Mouse (Mus musculus) forebrain, embryonic 11.5 days (tissue): Measurements from ENCODE around the gene Igfbp7. TPM values are rescaled to one million over a fixed set of nuclear protein-coding genes. Genes with fewer than 3 reads are reported as not detected.

Source experiments
- ATAC-seq: fragments of 200-750 bp; cut with Nextera tagmentation; replicated peaks from 2 replicates; pipeline ENCODE4 v1.8.0; 2017; ENCODE audit warnings: moderate TSS enrichment; ENCODE audit not compliant: low FRiP score
- DNase-seq: peaks from one replicate; pipeline ENCODE4 v3.0.0-alpha.2; 2017; ENCODE audit warnings: low spot score
- H3K27ac ChIP-seq: fragments of 300-500 bp; sonication (generic); 2 replicates; pipeline ENCODE4 v1.5.1; 2014; ENCODE audit warnings: low read depth, low read length
- H3K27me3 ChIP-seq: fragments of 300-500 bp; sonication (generic); 2 replicates; pipeline ENCODE4 v1.6.1; 2014; ENCODE audit warnings: mild to moderate bottlenecking, low read length, mixed read lengths; ENCODE audit not compliant: control insufficient read depth, insufficient read depth
- H3K36me3 ChIP-seq: fragments of 300-500 bp; sonication (generic); 2 replicates; pipeline ENCODE4 v1.6.1; 2014; ENCODE audit warnings: mild to moderate bottlenecking, low read length, moderate library complexity, mixed read lengths; ENCODE audit not compliant: control insufficient read depth, insufficient read depth
- H3K4me1 ChIP-seq: fragments of 300-500 bp; sonication (generic); replicated peaks from 2 replicates; pipeline ENCODE4 v1.6.1; 2014; ENCODE audit warnings: low read length, mixed read lengths; ENCODE audit not compliant: control insufficient read depth, insufficient read depth
- H3K4me2 ChIP-seq: fragments of 300-500 bp; sonication (generic); 2 replicates; pipeline ENCODE4 v1.6.1; 2014; ENCODE audit warnings: low read depth, mild to moderate bottlenecking, low read length, moderate library complexity, mixed read lengths; ENCODE audit not compliant: severe bottlenecking
- H3K4me3 ChIP-seq: fragments of 300-500 bp; sonication (generic); 2 replicates; pipeline ENCODE4 v1.5.1; 2014; ENCODE audit warnings: low read depth, low read length
- H3K9ac ChIP-seq: fragments of 300-500 bp; sonication (generic); 2 replicates; pipeline ENCODE4 v1.6.1; 2014; ENCODE audit warnings: low read length
- H3K9me3 ChIP-seq: fragments of 300-500 bp; sonication (generic); 2 replicates; pipeline ENCODE4 v1.6.1; 2016; ENCODE audit warnings: low read length, mixed read lengths; ENCODE audit not compliant: control insufficient read depth
- whole genome bisulfite sequencing: fragments of 180-500 bp; shearing (Covaris S2); extraction: QIAGEN DNeasy Blood & Tissue Kit; methylation state at CpG from one replicate; pipeline ENCODE4 v1.1.7; 2014; 5-methylcytosine and 5-hydroxymethylcytosine counted together
- polyA plus RNA-seq: library from polyadenylated mRNA; unstranded; fragments of >200 nt; fragmentation: Nextera tagmentation; extraction: Ambion mirVana; gene quantifications from 2 replicates; pipeline ENCODE4 v1.2.1, GENCODE M21; 2014

Igfbp7 gene
- polyA plus RNA-seq, 1 experiment from 2014 or later = 15.4 TPM

- ATAC-seq (no peak), DNase-seq (no peak)
- H3K4me2 ChIP-seq = no peak overlapping the region
- no peaks in the 10 kb centered on the region for H3K27me3 ChIP-seq
- no peak overlapping the region for H3K4me3 ChIP-seq
- H3K36me3 ChIP-seq = peaks cover 21% of the 10 kb centered on the region
- H3K27ac ChIP-seq = no peak overlapping the region
- WGBS = 86% methylated on average over 1 of the region's 1 CpGs
- H3K9ac ChIP-seq = no peak overlapping the region
- no peaks in the 10 kb centered on the region for H3K9me3 ChIP-seq
- H3K4me1 ChIP-seq = no peaks in the 10 kb centered on the region
Observed at GRCm38 (mm10) chr5:77324936-77325335, 82.9 kb downstream of the Igfbp7 start.

GRCm38 (mm10) chr5:77314986-77315385 is 92.9 kb downstream of the Igfbp7 start:
- Histone ChIP-seq H3K4me2 (no peak overlapping the region), H3K4me3 (no peak overlapping the region), H3K9ac (no peak overlapping the region), H3K9me3 (no peaks in the 10 kb centered on the region), H3K27me3 (no peaks in the 10 kb centered on the region), H3K4me1 (no peaks in the 10 kb centered on the region), H3K36me3 (peaks cover 3% of the 10 kb centered on the region; the same call in 1 of the 2 replicates), H3K27ac (no peak overlapping the region)
- no peak for ATAC-seq
- WGBS = 95% methylated on average over 6 of the region's 6 CpGs
- DNase-seq = no peak

GRCm38 (mm10) chr5:77314206-77314605 is 93.6 kb downstream of the Igfbp7 start:
- Histone ChIP-seq H3K27me3 (no peaks in the 10 kb centered on the region), H3K9me3 (no peaks in the 10 kb centered on the region), H3K36me3 (peaks cover 3% of the 10 kb centered on the region; the same call in 1 of the 2 replicates), H3K27ac (no peak overlapping the region), H3K4me3 (no peak overlapping the region), H3K9ac (no peak overlapping the region), H3K4me1 (no peaks in the 10 kb centered on the region), H3K4me2 (no peak overlapping the region)
- ATAC-seq = no peak
- no peak for DNase-seq
- WGBS = 94% methylated on average over 4 of the region's 4 CpGs

GRCm38 (mm10) chr5:77309924-77310772 is 97.7 kb downstream of the Igfbp7 start, which contains the start of the genes Noa1 and Polr2b:
Gene Noa1, minus strand, starts transcription at chr5:77310084.
Gene Polr2b, plus strand, starts transcription at chr5:77310147.
- no peaks in the 10 kb centered on the region; the same call in 1 of the 2 replicates for H3K36me3 ChIP-seq
- no peaks in the 10 kb centered on the region for H3K9me3 ChIP-seq
- H3K27ac ChIP-seq = peak within 1 kb of the TSS; percentile 87
- H3K4me2 ChIP-seq = peak within 1 kb of the TSS; percentile 99
- ATAC-seq (peak; percentile 96), DNase-seq (peak; percentile 98)
- H3K4me3 ChIP-seq = peak within 1 kb of the TSS; percentile 87
- peak within 1 kb of the TSS; percentile 79 for H3K9ac ChIP-seq
- under 1% methylated on average over 85 of the region's 85 CpGs for WGBS
- 0 out of 2 replicates have a peak, but pooled peaks cover 6% of the 10 kb centered on the region for H3K4me1 ChIP-seq
- H3K27me3 ChIP-seq = no peaks in the 10 kb centered on the region

- ATAC-seq (peak; percentile 28), DNase-seq (peak; percentile 78)
- Histone ChIP-seq H3K9ac (peak overlapping the region; percentile 79), H3K4me2 (peak overlapping the region; percentile 99), H3K27me3 (no peaks in the 10 kb centered on the region), H3K36me3 (no peaks in the 10 kb centered on the region; the same call in 1 of the 2 replicates), H3K4me1 (0 out of 2 replicates have a peak, but pooled peaks cover 6% of the 10 kb centered on the region), H3K27ac (peak overlapping the region; percentile 87; the same call in 1 of the 2 replicates), H3K4me3 (peak overlapping the region; percentile 87), H3K9me3 (no peaks in the 10 kb centered on the region)
- under 1% methylated on average over 76 of the region's 76 CpGs for WGBS
Observed at GRCm38 (mm10) chr5:77309051-77309906, 98.6 kb downstream of the Igfbp7 start.

GRCm38 (mm10) chr5:77307821-77308553 is 99.9 kb downstream of the Igfbp7 start:
- DNase-seq (no peak), ATAC-seq (no peak)
- Histone ChIP-seq H3K27ac (no peak overlapping the region), H3K27me3 (no peaks in the 10 kb centered on the region), H3K4me3 (peak overlapping the region; percentile 87), H3K4me2 (peak overlapping the region; percentile 99), H3K36me3 (no peaks in the 10 kb centered on the region; the same call in 1 of the 2 replicates), H3K4me1 (0 out of 2 replicates have a peak, but pooled peaks cover 6% of the 10 kb centered on the region), H3K9me3 (no peaks in the 10 kb centered on the region), H3K9ac (0 out of 2 replicates have a peak overlapping the region, but pooled peaks have one; percentile 4)
- WGBS = 82% methylated on average over 5 of the region's 5 CpGs

- H3K9me3 ChIP-seq = no peaks in the 10 kb centered on the region
- ATAC-seq = no peak
- H3K4me1 ChIP-seq = no peaks in the 10 kb centered on the region
- H3K27ac ChIP-seq = no peak overlapping the region
- H3K4me3 ChIP-seq = no peak overlapping the region
- H3K9ac ChIP-seq = no peak overlapping the region
- WGBS = 92% methylated on average over 6 of the region's 6 CpGs
- H3K27me3 ChIP-seq = no peaks in the 10 kb centered on the region
- H3K4me2 ChIP-seq = no peak overlapping the region
- no peak for DNase-seq
- H3K36me3 ChIP-seq = peaks cover 2% of the 10 kb centered on the region; the same call in 1 of the 2 replicates
Observed at GRCm38 (mm10) chr5:77301296-77301903, 106.4 kb downstream of the Igfbp7 start.
